Mouse (Mus musculus) layer of hippocampus, postnatal 14 days (tissue): Measurements from ENCODE around the gene Snx30. TPM values are rescaled to one million over a fixed set of nuclear protein-coding genes. Genes with fewer than 3 reads are reported as not detected.
A peak's percentile ranks its signal among the peaks of the same experiment; 100 is the strongest.

Source experiments
- DNase-seq, 2 experiments: peaks; one replicate each; pipeline ENCODE4 v3.0.0; 2021 to 2022; ENCODE audit warnings: low spot score in 2 of 2, mixed read lengths in 1 of 2
- total RNA-seq, 2 experiments: library from RNA; stranded (reverse); gene quantifications; 2 replicates each; pipeline ENCODE4 v1.2.3; 2021

Gene Snx30
- total RNA-seq, 2 experiments from 2014 or later: 46.4 to 46.9 TPM

DNA sequence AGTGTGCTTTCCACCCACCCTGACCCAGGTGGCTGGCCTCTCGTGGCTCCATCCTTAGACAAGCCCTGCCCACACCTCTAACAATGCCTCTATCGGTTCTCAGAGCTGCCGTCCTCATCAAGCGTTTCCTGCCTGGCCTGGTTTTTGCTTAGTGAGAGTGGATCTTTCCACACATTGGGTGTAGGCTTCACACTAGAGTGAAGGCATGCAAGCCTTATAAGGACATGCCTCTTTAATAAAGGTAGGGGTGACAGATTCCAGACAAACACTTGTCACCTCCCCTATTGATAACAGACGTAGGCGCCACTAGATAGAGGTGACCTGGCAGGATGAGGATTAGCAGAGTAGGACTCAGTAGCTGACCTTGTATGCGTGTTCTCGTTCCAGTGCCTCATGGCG lies 92.9 kb downstream of the Snx30 start:
- no peak for DNase-seq

DNA sequence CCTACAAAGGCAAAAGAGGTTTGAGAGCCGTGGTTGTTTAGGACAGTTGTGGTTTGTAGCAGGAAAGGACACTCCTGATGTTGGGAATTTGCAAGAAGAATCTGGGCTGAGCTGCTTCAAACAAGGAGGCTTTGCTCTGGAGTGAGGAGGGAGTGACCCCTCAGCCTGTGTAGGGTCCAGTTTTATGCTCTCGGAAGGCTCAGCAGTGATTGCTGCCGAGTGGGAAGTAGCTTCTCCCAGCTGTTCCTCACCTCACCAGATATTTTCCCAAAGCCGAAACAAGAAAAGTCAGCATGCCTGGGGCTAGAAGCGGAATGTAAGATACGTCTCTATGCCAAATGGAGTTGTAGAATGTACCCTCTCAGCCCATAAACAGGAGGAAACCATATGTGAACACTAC lies 96.2 kb downstream of the Snx30 start:
- DNase-seq: no peak

- no peak for DNase-seq
These were observed 96.9 kb downstream of the Snx30 start for GRCm38 (mm10) chr4:59902547-59902946.

GRCm38 (mm10) chr4:59907092-59907491 lies 101.5 kb downstream of the Snx30 start:
- no peak for DNase-seq

DNA sequence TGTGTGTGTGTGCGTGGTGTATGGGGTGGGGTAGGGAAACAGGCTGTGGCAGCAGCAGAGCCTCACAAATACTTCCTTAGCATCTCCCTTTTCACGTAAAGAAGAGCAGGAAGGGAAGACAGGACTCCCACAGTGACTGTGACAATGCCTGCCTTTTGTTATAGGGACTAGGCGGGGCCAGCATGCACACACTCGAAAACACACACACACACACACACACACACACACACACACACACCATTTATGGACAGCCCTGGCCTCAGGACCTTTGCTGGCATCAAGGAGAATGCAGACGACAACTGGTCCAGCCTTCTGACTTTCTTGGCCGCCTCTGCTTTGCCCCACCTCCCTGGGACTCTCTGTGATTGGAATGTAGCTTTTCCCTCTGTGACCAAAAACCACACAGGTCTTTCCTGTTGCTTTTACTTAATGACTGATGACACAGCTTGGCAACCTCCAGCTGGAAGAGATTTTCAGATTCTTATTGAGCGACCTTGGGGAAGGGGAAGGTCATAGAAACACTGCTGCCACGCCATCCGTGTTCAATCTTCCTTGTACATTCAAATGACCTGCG lies 102.1 kb downstream of the Snx30 start:
- no peak for DNase-seq

DNA sequence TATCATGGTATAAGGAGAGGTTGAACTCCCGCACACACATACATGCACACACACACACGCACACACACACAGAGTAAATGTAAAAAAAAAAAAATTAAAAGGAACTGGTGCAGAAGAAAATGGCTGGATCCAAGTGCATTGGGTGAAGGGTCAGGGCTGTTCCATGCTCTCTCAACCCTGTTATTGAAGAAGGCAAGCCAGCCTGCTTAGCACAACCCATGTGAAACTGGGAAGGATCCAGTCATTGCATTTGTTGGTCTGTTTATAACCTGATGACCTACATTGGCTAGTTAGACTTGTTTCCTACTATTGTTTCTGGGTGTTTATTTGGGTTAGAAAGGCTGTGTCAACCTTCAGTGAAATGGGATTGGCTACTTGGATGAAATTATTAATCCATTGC lies 103.1 kb downstream of the Snx30 start:
- DNase-seq: no peak

DNA sequence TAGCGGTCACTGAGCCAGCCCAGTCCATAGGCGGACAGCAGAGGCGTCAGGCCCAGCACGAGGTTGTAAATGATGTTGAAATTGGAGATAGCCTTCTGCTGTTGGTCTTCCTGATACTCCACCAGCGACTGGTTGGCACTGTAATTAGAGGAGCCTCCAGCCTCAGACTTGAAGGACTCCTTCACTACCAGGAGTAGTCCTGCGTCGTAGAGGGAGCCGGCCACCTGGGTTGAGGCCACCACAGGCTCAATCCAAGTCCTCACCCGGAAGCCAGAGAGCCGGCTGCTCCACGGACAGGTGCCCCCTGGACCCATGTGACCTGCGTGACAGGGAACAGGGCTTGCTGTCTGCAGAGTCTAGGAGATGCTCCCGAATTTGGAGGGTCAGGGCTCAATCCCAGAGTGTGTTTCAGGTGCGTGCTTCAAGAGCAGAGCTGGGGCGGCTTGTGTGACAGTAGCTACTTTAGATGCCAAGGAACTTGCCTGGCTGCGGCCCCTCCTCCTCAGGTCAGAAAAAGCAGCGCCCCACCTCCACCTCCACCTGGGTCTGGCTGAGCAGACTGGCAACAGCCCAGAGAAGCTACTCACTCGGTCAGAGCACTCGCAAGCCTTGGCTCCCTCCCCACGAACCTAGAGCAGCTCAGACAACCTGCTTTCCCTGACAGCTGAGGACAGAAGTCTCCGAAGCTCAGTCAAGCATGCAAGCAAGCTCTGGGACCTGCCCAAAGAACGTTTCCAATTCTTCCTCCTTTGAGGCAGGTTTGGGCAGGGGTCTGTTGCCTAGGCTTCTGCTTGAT lies 109.2 kb downstream of the Snx30 start, which contains the start of gene Slc46a2:
Gene Slc46a2, minus strand, starts transcription at position 449 of the 796 bp plus-strand sequence.
- no peak for DNase-seq

GRCm38 (mm10) chr4:59917966-59918365 lies 112.3 kb downstream of the Snx30 start:
- DNase-seq: no peak

DNA sequence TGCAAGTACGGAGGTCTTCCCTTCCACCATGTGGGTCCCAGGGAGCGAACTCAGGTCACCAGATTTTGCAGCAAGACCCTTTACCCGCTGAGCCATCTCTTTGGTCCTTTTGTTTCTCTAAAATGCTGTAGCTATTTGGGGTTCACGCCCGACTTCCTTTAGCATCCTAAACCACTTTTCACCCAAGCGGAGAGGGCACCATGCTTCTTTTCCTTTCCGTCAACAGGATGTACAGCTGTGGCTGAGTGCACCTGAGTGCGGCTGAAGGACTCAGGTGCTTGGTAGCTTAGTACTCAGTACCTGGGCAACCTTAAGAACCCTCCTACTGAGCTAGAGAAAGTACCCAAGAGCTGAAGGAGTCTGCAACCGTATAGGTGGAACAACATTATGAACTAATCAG lies 119.4 kb downstream of the Snx30 start:
- no peak for DNase-seq

DNA sequence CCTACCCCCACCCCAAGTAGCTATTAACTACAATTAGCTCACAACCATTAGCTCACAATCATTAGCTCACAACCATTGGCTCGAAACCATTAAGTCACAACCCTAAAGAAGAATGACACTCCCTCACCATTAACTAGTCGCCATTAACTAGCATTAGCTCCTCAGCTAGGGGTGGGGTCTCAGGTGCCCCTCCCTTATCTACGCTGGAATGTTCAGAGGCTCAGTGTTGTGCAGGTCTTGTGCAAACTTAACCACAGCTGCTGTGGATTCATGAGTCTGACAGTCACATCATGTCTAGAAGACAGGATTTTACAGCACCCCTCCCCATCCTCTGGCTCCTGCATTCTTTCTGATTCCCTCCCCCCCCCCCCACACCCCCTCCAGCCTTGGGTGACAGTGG lies 122.0 kb downstream of the Snx30 start:
- DNase-seq: no peak

DNA sequence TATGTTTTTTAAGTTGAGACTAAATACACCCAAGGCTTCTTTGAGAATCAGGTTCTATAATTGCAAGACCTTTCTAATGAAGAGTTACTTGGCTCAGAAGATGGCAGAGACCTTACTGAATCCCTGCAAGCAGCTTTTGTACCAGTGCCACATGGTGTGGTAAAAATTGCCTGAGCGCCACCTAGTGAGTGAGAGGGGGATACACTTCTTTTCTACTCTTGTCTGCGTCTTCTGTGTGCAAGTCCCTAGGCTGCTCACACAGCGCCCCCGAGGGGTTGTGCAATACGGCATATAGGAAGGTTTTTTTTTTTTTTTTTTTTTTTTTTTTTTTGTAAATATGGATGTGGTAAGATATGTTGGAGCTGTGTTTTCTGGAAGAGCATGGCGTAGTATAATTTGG lies 122.7 kb downstream of the Snx30 start:
- DNase-seq: peak; percentile 67 to 85

DNA sequence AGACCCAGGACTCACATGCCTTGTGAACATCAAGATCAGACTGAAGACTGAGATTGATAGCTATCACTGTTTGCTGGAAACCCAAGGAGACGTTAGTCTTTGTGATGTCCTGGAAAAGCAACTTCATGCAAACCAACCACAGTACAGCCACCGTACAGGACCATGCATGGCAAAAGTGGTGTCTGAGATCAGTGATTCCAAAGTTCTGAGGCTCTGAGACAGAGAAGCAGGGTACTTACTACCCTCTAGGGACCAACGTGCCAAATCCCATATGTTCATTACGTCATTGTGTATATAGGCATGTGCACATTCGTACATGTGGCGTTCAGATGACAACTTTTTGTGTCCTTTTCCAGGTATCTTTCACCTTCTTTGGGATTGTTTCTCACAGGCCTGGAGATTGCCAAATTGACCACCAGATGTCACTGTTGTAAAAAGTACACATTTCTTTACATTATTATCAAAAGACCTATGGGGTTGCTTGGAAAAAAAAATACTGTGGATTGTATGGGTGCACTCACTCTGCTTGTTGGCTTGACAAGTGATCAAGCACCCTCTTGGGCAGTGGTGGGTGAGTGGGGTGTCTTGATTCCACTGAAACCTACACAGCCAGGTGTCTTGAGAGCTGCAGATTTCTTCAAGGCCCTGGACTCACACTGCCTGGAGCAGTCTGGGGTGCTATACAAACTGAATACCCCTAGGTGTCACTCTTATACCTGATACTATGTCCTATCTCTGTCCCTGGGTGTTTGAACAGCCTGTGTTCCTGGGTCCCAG lies 127.1 kb downstream of the Snx30 start:
- DNase-seq: peak; percentile 11 to 15

- DNase-seq: no peak
These were observed 131.9 kb downstream of the Snx30 start for GRCm38 (mm10) chr4:59937543-59937942.

Other genes starting within 250 kb of the Snx30 start
- 10 to 100 TPM; 30.4 to 31.7 TPM for gene Hsdl2, start 224.3 kb upstream of the Snx30 start, total RNA-seq
- gene E130308A19Rik, start 179.6 kb upstream of the Snx30 start, total RNA-seq: 10 to 100 TPM; 14.7 to 16.6 TPM
- 10 to 100 TPM; 20.2 to 22.7 TPM for gene Inip, start 4.3 kb upstream of the Snx30 start, total RNA-seq
- not detected for gene Slc46a2, start 109.2 kb downstream of the Snx30 start, total RNA-seq
- not detected for gene Mup4, start 154.9 kb downstream of the Snx30 start, total RNA-seq
- gene Mup6, start 158.5 kb downstream of the Snx30 start, total RNA-seq: not detected